8 mouse cellular contexts compared by ENCODE assay signal in the genomic region with DNA sequence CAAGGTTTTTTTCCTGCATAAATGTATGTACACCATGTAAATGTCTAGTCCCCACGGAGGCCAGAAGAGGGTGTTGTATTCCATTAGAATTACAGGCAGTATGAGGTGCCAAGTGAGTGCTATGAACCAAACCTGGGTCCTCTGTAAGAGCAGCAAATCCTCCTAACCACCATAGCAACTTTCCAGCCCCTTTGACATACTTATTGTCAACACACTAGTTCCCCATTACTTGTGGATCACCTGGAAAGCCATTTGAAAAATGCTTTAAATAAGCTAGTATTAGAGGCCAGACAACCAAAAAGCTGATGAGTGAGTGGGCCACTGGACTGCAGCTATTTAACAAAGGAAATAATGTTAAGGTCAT. TPM values are rescaled to one million over a fixed set of nuclear protein-coding genes. Genes with fewer than 3 reads are reported as not detected.
DNase-seq lines count a peak whose midpoint lies in the region; ATAC-seq lines count a peak whose summit lies in the region.

No protein-coding gene starts in this region.

- H3K4me2 ChIP-seq in heart, embryonic 12.5 days: 0 out of 2 replicates have a peak overlapping the region, but pooled peaks have one; percentile 4
- peak overlapping the region; percentile 80 for H3K4me2 ChIP-seq in neural tube, embryonic 11.5 days (ENCODE audit: low read depth)
- peak overlapping the region; percentile 96 for H3K4me2 ChIP-seq in liver, embryonic 12.5 days

- H3K4me3 ChIP-seq in heart, embryonic 12.5 days: peak overlapping the region; percentile 77; the same call in 1 of the 2 replicates
- no peak overlapping the region for H3K4me3 ChIP-seq in neural tube, embryonic 11.5 days (ENCODE audit: low read depth, low read length)
- peak overlapping the region; percentile 96 for H3K4me3 ChIP-seq in liver, embryonic 12.5 days

- peaks cover 42% of the 10 kb centered on the region for H3K4me1 ChIP-seq in heart, embryonic 12.5 days (replicated peaks)
- H3K4me1 ChIP-seq in neural tube, embryonic 11.5 days (ENCODE audit: control insufficient read depth, insufficient read depth, low read length): peaks cover 8% of the 10 kb centered on the region; the same call in 1 of the 2 replicates
- peaks cover 74% of the 10 kb centered on the region for H3K4me1 ChIP-seq in liver, embryonic 12.5 days

- H3K27ac ChIP-seq in heart, embryonic 12.5 days (ENCODE audit: poor library complexity, severe bottlenecking): no peak overlapping the region
- no peak overlapping the region for H3K27ac ChIP-seq in neural tube, embryonic 11.5 days (ENCODE audit: low read depth, low read length)
- peak overlapping the region; percentile 95 for H3K27ac ChIP-seq in liver, embryonic 12.5 days

- intact Hi-C loops in heart, postnatal 14 days (cut with DNase I): loop anchor here (5.0 kb wide), 1 partner anchor 46 kb away; no protein-coding TSS in a partner anchor

- H3K36me3 ChIP-seq in heart, embryonic 12.5 days: no peaks in the 10 kb centered on the region
- H3K36me3 ChIP-seq in neural tube, embryonic 11.5 days (ENCODE audit: control insufficient read depth, insufficient read depth, low read length): no peaks in the 10 kb centered on the region
- peaks cover 19% of the 10 kb centered on the region for H3K36me3 ChIP-seq in liver, embryonic 12.5 days

- H3K9ac ChIP-seq in heart, embryonic 12.5 days: no peak overlapping the region
- H3K9ac ChIP-seq in neural tube, embryonic 11.5 days (ENCODE audit: low read length): no peak overlapping the region
- peak overlapping the region; percentile 99 for H3K9ac ChIP-seq in liver, embryonic 12.5 days

- DNase-seq in heart, postnatal 14 days: no peak
- DNase-seq in neural tube, embryonic 11.5 days (ENCODE audit: low spot score): no peak
- DNase-seq in neural tube, embryonic 10.5 days (ENCODE audit: extremely low spot score, low spot score): no peak
- no peak for DNase-seq in thymus, postnatal 4 days
- no peak for DNase-seq in embryo, embryonic 10.5 days (ENCODE audit: low spot score)
- DNase-seq in T-cell, adult 2 months (ENCODE audit: low spot score): no peak

- H3K9me3 ChIP-seq in heart, embryonic 12.5 days (replicated peaks): no peaks in the 10 kb centered on the region
- H3K9me3 ChIP-seq in neural tube, embryonic 11.5 days (ENCODE audit: control insufficient read depth, low read length): no peaks in the 10 kb centered on the region
- peaks cover 3% of the 10 kb centered on the region for H3K9me3 ChIP-seq in liver, embryonic 12.5 days (replicated peaks)

- 68% methylated on average over 1 of the region's 1 CpGs for WGBS in heart, embryonic 12.5 days
- 50% methylated on average over 1 of the region's 1 CpGs for whole genome bisulfite sequencing in neural tube, embryonic 11.5 days
- 61% methylated on average over 1 of the region's 1 CpGs for WGBS in liver, embryonic 12.5 days (ENCODE audit: insufficient replicate concordance)

- no peak for ATAC-seq in heart, embryonic 12.5 days (ENCODE audit: insufficient number of reproducible peaks, low FRiP score)
- ATAC-seq in neural tube, embryonic 11.5 days (ENCODE audit: insufficient read depth, low FRiP score, low TSS enrichment): no peak
- ATAC-seq in liver, embryonic 12.5 days: no peak

- H3K27me3 ChIP-seq in heart, embryonic 12.5 days (replicated peaks): no peaks in the 10 kb centered on the region
- no peaks in the 10 kb centered on the region for H3K27me3 ChIP-seq in neural tube, embryonic 11.5 days (ENCODE audit: control insufficient read depth, insufficient read depth, low read length)
- H3K27me3 ChIP-seq in liver, embryonic 12.5 days (replicated peaks): no peaks in the 10 kb centered on the region

RNA-seq across cellular contexts. Expression of a gene that starts 1.6 kb away (rescaled TPM):
- polyA plus RNA-seq in heart, embryonic 12.5 days (2016; fragmentation: Nextera tagmentation; extraction: Ambion mirVana): 22.3 and 24.4 TPM in 2 replicates
- 10 to 100 TPM; 12.7 to 13.5 TPM for total RNA-seq in heart, postnatal 14 days (2021)
- polyA plus RNA-seq in neural tube, embryonic 11.5 days (2014; fragmentation: Nextera tagmentation; extraction: Ambion mirVana): 24.5 and 26.9 TPM in 2 replicates
- polyA plus RNA-seq in liver, embryonic 12.5 days (2016; fragmentation: Nextera tagmentation; extraction: Ambion mirVana): 39.4 and 42.2 TPM in 2 replicates

RNA-seq across cellular contexts. Expression of a gene that starts 28.0 kb away (rescaled TPM):
- polyA plus RNA-seq in heart, embryonic 12.5 days (2016; fragmentation: Nextera tagmentation; extraction: Ambion mirVana): 563 and 577 TPM in 2 replicates
- 100 to 1,000 TPM; 179 to 198 TPM for total RNA-seq in heart, postnatal 14 days (2021)
- polyA plus RNA-seq in neural tube, embryonic 11.5 days (2014; fragmentation: Nextera tagmentation; extraction: Ambion mirVana): 583 and 637 TPM in 2 replicates
- polyA plus RNA-seq in liver, embryonic 12.5 days (2016; fragmentation: Nextera tagmentation; extraction: Ambion mirVana): 702 and 744 TPM in 2 replicates

RNA-seq across cellular contexts. Expression of a gene that starts 57.4 kb away (rescaled TPM):
- 9.3 and 10.1 TPM in 2 replicates for polyA plus RNA-seq in heart, embryonic 12.5 days (2016; fragmentation: Nextera tagmentation; extraction: Ambion mirVana)
- total RNA-seq in heart, postnatal 14 days (2021): 10 to 100 TPM; 22.6 to 23.8 TPM
- polyA plus RNA-seq in neural tube, embryonic 11.5 days (2014; fragmentation: Nextera tagmentation; extraction: Ambion mirVana): 11.7 and 11.9 TPM in 2 replicates
- polyA plus RNA-seq in liver, embryonic 12.5 days (2016; fragmentation: Nextera tagmentation; extraction: Ambion mirVana): 8.9 and 9.4 TPM in 2 replicates

Comparison
In these comparisons a context has a peak if more than half of its experiments do, and no peak if none do; other contexts are left out.
1. H3K4me2 ChIP-seq: peak in every context shown above with its lines; median percentile 96 in liver, embryonic 12.5 days; 80 in neural tube, embryonic 11.5 days; 4 in heart, embryonic 12.5 days.